Mouse (Mus musculus) hindbrain, embryonic 10.5 days (tissue): ENCODE measurements at regions not wholly inside any gene's neighbourhood (a gene's known extent, or its start where the extent isn't known, plus 50 kb on each side); places are given as distances from the start of the nearest gene placed in this dataset.

Experiments
- DNase-seq: peaks from one replicate; pipeline ENCODE4 v3.0.0-alpha.2; 2017; ENCODE audit warnings: low spot score
- H3K27ac ChIP-seq: fragments of 300-500 bp; sonication (generic); 2 replicates; pipeline ENCODE4 v1.5.1; 2016; ENCODE audit warnings: mild to moderate bottlenecking, moderate library complexity
- H3K27me3 ChIP-seq: fragments of 300-500 bp; sonication (generic); 2 replicates; pipeline ENCODE4 v1.6.1; 2016; ENCODE audit warnings: mild to moderate bottlenecking; ENCODE audit not compliant: poor library complexity, insufficient read depth, severe bottlenecking
- H3K36me3 ChIP-seq: fragments of 300-500 bp; sonication (generic); 2 replicates; pipeline ENCODE4 v1.6.1; 2016; ENCODE audit warnings: mild to moderate bottlenecking, moderate library complexity
- H3K4me1 ChIP-seq: fragments of 300-500 bp; sonication (generic); replicated peaks from 2 replicates; pipeline ENCODE4 v1.6.1; 2016; ENCODE audit warnings: mild to moderate bottlenecking
- H3K4me3 ChIP-seq: fragments of 300-500 bp; sonication (generic); 2 replicates; pipeline ENCODE4 v1.5.1; 2016; ENCODE audit warnings: mild to moderate bottlenecking, moderate library complexity
- H3K9me3 ChIP-seq: fragments of 300-500 bp; sonication (generic); 2 replicates; pipeline ENCODE4 v1.6.1; 2016; ENCODE audit warnings: mild to moderate bottlenecking, moderate library complexity
- WGBS: fragments of 180-500 bp; shearing (Covaris S2); methylation state at CpG from one replicate; pipeline ENCODE4 v1.1.7; 2016; 5-methylcytosine and 5-hydroxymethylcytosine counted together

GRCm38 (mm10) chr9:63087195-63087594 is 61.6 kb downstream of the Skor1 start:
- peaks cover 24% of the 10 kb centered on the region for H3K4me1 ChIP-seq
- H3K36me3 ChIP-seq = no peaks in the 10 kb centered on the region
- no peak for DNase-seq
- no peak overlapping the region for H3K27ac ChIP-seq
- no peak overlapping the region for H3K4me3 ChIP-seq
- 71% methylated on average over 4 of the region's 4 CpGs for WGBS
- no peaks in the 10 kb centered on the region for H3K27me3 ChIP-seq
- no peaks in the 10 kb centered on the region for H3K9me3 ChIP-seq

- H3K27ac ChIP-seq = no peak overlapping the region
- H3K9me3 ChIP-seq = no peaks in the 10 kb centered on the region
- no peak overlapping the region for H3K4me3 ChIP-seq
- no peak for DNase-seq
- WGBS = 69% methylated on average over 1 of the region's 1 CpGs
- no peaks in the 10 kb centered on the region for H3K36me3 ChIP-seq
- peaks cover 19% of the 10 kb centered on the region for H3K4me1 ChIP-seq
- H3K27me3 ChIP-seq = no peaks in the 10 kb centered on the region
These were observed 62.1 kb downstream of the Skor1 start for GRCm38 (mm10) chr9:63086671-63087070.

GRCm38 (mm10) chr9:63082830-63083229 is 65.9 kb downstream of the Skor1 start:
- Histone ChIP-seq H3K27me3 (no peaks in the 10 kb centered on the region), H3K36me3 (no peaks in the 10 kb centered on the region), H3K4me1 (peaks cover 5% of the 10 kb centered on the region; the same call in 1 of the 2 replicates), H3K9me3 (no peaks in the 10 kb centered on the region), H3K27ac (no peak overlapping the region), H3K4me3 (no peak overlapping the region)
- 88% methylated on average over 7 of the region's 7 CpGs for WGBS
- no peak for DNase-seq

- Histone ChIP-seq H3K9me3 (no peaks in the 10 kb centered on the region), H3K27ac (no peak overlapping the region), H3K4me1 (peaks cover 5% of the 10 kb centered on the region; the same call in 1 of the 2 replicates), H3K36me3 (no peaks in the 10 kb centered on the region), H3K27me3 (no peaks in the 10 kb centered on the region), H3K4me3 (no peak overlapping the region)
- no peak for DNase-seq
- WGBS = 91% methylated on average over 3 of the region's 3 CpGs
These were observed 66.5 kb downstream of the Skor1 start for GRCm38 (mm10) chr9:63082311-63082710.

GRCm38 (mm10) chr9:63080406-63080805 is 68.4 kb downstream of the Skor1 start:
- no peak overlapping the region for H3K4me3 ChIP-seq
- H3K36me3 ChIP-seq = no peaks in the 10 kb centered on the region
- H3K9me3 ChIP-seq = no peaks in the 10 kb centered on the region
- no peak for DNase-seq
- no peaks in the 10 kb centered on the region for H3K27me3 ChIP-seq
- peaks cover 12% of the 10 kb centered on the region for H3K4me1 ChIP-seq
- WGBS = 87% methylated on average over 5 of the region's 5 CpGs
- no peak overlapping the region for H3K27ac ChIP-seq

- H3K36me3 ChIP-seq = no peaks in the 10 kb centered on the region
- H3K27ac ChIP-seq = peak overlapping the region; percentile 77
- H3K9me3 ChIP-seq = no peaks in the 10 kb centered on the region
- H3K4me3 ChIP-seq = no peak overlapping the region
- H3K27me3 ChIP-seq = no peaks in the 10 kb centered on the region; the same call in 1 of the 2 replicates
- peak; percentile 59 for DNase-seq
- WGBS = 10% methylated on average over 5 of the region's 5 CpGs
- peaks cover 29% of the 10 kb centered on the region for H3K4me1 ChIP-seq
These were observed 73.5 kb downstream of the Skor1 start for GRCm38 (mm10) chr9:63075252-63075651.

- no peaks in the 10 kb centered on the region for H3K9me3 ChIP-seq
- WGBS = 35% methylated on average over 7 of the region's 7 CpGs
- DNase-seq = peak; percentile 29
- H3K27me3 ChIP-seq = no peaks in the 10 kb centered on the region; the same call in 1 of the 2 replicates
- peak overlapping the region; percentile 77 for H3K27ac ChIP-seq
- no peaks in the 10 kb centered on the region for H3K36me3 ChIP-seq
- H3K4me1 ChIP-seq = peaks cover 29% of the 10 kb centered on the region
- no peak overlapping the region for H3K4me3 ChIP-seq
These were observed 74.0 kb downstream of the Skor1 start for GRCm38 (mm10) chr9:63074803-63075202.

GRCm38 (mm10) chr9:63074023-63074750 is 74.6 kb downstream of the Skor1 start:
- no peak overlapping the region for H3K4me3 ChIP-seq
- 30% methylated on average over 10 of the region's 10 CpGs for WGBS
- peak; percentile 23 for DNase-seq
- no peaks in the 10 kb centered on the region; the same call in 1 of the 2 replicates for H3K27me3 ChIP-seq
- no peaks in the 10 kb centered on the region for H3K36me3 ChIP-seq
- H3K27ac ChIP-seq = peak overlapping the region; percentile 77
- H3K4me1 ChIP-seq = peaks cover 29% of the 10 kb centered on the region
- H3K9me3 ChIP-seq = no peaks in the 10 kb centered on the region

GRCm38 (mm10) chr9:63071032-63071431 is 77.7 kb downstream of the Skor1 start:
- H3K4me1 ChIP-seq = peaks cover 28% of the 10 kb centered on the region
- no peak overlapping the region for H3K4me3 ChIP-seq
- DNase-seq = no peak
- no peaks in the 10 kb centered on the region for H3K9me3 ChIP-seq
- 62% methylated on average over 6 of the region's 6 CpGs for WGBS
- H3K27ac ChIP-seq = no peak overlapping the region
- H3K27me3 ChIP-seq = no peaks in the 10 kb centered on the region; the same call in 1 of the 2 replicates
- no peaks in the 10 kb centered on the region for H3K36me3 ChIP-seq

GRCm38 (mm10) chr9:63069919-63070318 is 78.8 kb downstream of the Skor1 start:
- H3K9me3 ChIP-seq = no peaks in the 10 kb centered on the region
- H3K4me1 ChIP-seq = peaks cover 17% of the 10 kb centered on the region
- no peaks in the 10 kb centered on the region; the same call in 1 of the 2 replicates for H3K27me3 ChIP-seq
- no peak for DNase-seq
- 85% methylated on average over 6 of the region's 6 CpGs for WGBS
- no peaks in the 10 kb centered on the region for H3K36me3 ChIP-seq
- no peak overlapping the region for H3K4me3 ChIP-seq
- no peak overlapping the region for H3K27ac ChIP-seq

GRCm38 (mm10) chr9:63067054-63067406 is 79.3 kb upstream of the Pias1 start:
- Histone ChIP-seq H3K36me3 (no peaks in the 10 kb centered on the region; the same call in 1 of the 2 replicates), H3K4me1 (peaks cover 11% of the 10 kb centered on the region), H3K9me3 (peaks cover 10% of the 10 kb centered on the region; the same call in 1 of the 2 replicates), H3K27me3 (no peaks in the 10 kb centered on the region), H3K4me3 (no peak overlapping the region), H3K27ac (no peak overlapping the region)
- 75% methylated on average over 2 of the region's 2 CpGs for WGBS
- no peak for DNase-seq

- H3K4me3 ChIP-seq = no peak overlapping the region
- peaks cover 6% of the 10 kb centered on the region; the same call in 1 of the 2 replicates for H3K4me1 ChIP-seq
- H3K27me3 ChIP-seq = no peaks in the 10 kb centered on the region
- 84% methylated on average over 10 of the region's 10 CpGs for WGBS
- no peak for DNase-seq
- H3K9me3 ChIP-seq = peaks cover 11% of the 10 kb centered on the region; the same call in 1 of the 2 replicates
- H3K27ac ChIP-seq = no peak overlapping the region
- H3K36me3 ChIP-seq = no peaks in the 10 kb centered on the region; the same call in 1 of the 2 replicates
These were observed 78.8 kb upstream of the Pias1 start for GRCm38 (mm10) chr9:63066384-63067053.

GRCm38 (mm10) chr9:63063525-63063924 is 75.8 kb upstream of the Pias1 start:
- peaks cover 11% of the 10 kb centered on the region; the same call in 1 of the 2 replicates for H3K9me3 ChIP-seq
- 93% methylated on average over 2 of the region's 2 CpGs for WGBS

More at GRCm38 (mm10) chr9:63063525-63063924, 75.8 kb upstream of the Pias1 start:
- peaks cover 22% of the 10 kb centered on the region for H3K4me1 ChIP-seq
- no peak overlapping the region for H3K27ac ChIP-seq
- no peak overlapping the region for H3K4me3 ChIP-seq
- no peak for DNase-seq
- no peaks in the 10 kb centered on the region; the same call in 1 of the 2 replicates for H3K36me3 ChIP-seq
- no peaks in the 10 kb centered on the region for H3K27me3 ChIP-seq
